Mouse (Mus musculus) ES-E14 (cell line): ENCODE measurements around the gene Npc2. TPM values are rescaled to one million over a fixed set of nuclear protein-coding genes. Genes with fewer than 3 reads are reported as not detected.

ENCODE experiments used
- DNase-seq: peaks from one replicate; pipeline ENCODE4 v3.0.0-alpha.2; 2013; ENCODE audit warnings: low read depth, low spot score
- H3K27ac ChIP-seq: 2 replicates; pipeline ENCODE4 v1.5.1; 2012; ENCODE audit warnings: low read depth, mild to moderate bottlenecking, low read length, moderate library complexity, mixed read lengths; ENCODE audit not compliant: poor library complexity, insufficient read depth, severe bottlenecking
- H3K36me3 ChIP-seq: 2 replicates; pipeline ENCODE4 v1.6.1; 2012; ENCODE audit warnings: mild to moderate bottlenecking, low read length, moderate library complexity, mixed read lengths; ENCODE audit not compliant: control insufficient read depth, poor library complexity, insufficient read depth, severe bottlenecking
- H3K4me1 ChIP-seq, 2 experiments: fragments of 150-350 bp in 1 of 2; sonication (generic) in 1 of 2; 2 replicates each; pipeline ENCODE4 v1.6.1; 2012; ENCODE audit warnings: low read length in 2 of 2, mild to moderate bottlenecking in 1 of 2, mixed read lengths in 1 of 2; ENCODE audit not compliant: control insufficient read depth in 2 of 2, insufficient read depth in 2 of 2, poor library complexity in 1 of 2
- H3K4me3 ChIP-seq, 2 experiments: fragments of 150-350 bp in 1 of 2; sonication (generic) in 1 of 2; 2 replicates each; pipeline ENCODE4 v1.5.1; 2012; ENCODE audit warnings: low read length in 2 of 2, low read depth in 1 of 2, mild to moderate bottlenecking in 1 of 2, mixed read lengths in 1 of 2; ENCODE audit not compliant: insufficient read depth in 1 of 2, poor library complexity in 1 of 2, severe bottlenecking in 1 of 2
- H3K9ac ChIP-seq: 2 replicates; pipeline ENCODE4 v1.6.1; 2012; ENCODE audit warnings: low read depth, mild to moderate bottlenecking, low read length, mixed read lengths; ENCODE audit not compliant: poor library complexity, insufficient read depth, severe bottlenecking
- H3K9me3 ChIP-seq: fragments of 150-350 bp; sonication (generic); 2 replicates; pipeline ENCODE4 v1.6.1; 2012; ENCODE audit warnings: low read depth, mild to moderate bottlenecking, low read length; ENCODE audit not compliant: control insufficient read depth, insufficient read depth
- CHD2 ChIP-seq: IDR thresholded peaks from 2 replicates; pipeline ENCODE4 v1.6.1; 2014; ENCODE audit warnings: mild to moderate bottlenecking, low read depth, low read length, inconsistent platforms
- HCFC1 ChIP-seq: IDR thresholded peaks from 2 replicates; pipeline ENCODE4 v1.6.1; 2012; ENCODE audit warnings: low read length, inconsistent platforms, borderline replicate concordance; ENCODE audit not compliant: insufficient read depth
- MAFK ChIP-seq: IDR thresholded peaks from 2 replicates; pipeline ENCODE4 v1.6.1; 2014; ENCODE audit warnings: mild to moderate bottlenecking, low read depth, low read length, inconsistent platforms; ENCODE audit not compliant: insufficient read depth
- ZC3H11A ChIP-seq: IDR thresholded peaks from 2 replicates; pipeline ENCODE4 v1.6.1; 2012; ENCODE audit warnings: low read depth, mild to moderate bottlenecking, inconsistent platforms, low read length, borderline replicate concordance
- ZNF384 ChIP-seq: IDR thresholded peaks from 2 replicates; pipeline ENCODE4 v1.6.1; 2012; ENCODE audit warnings: low read depth, low read length, inconsistent platforms
- in situ Hi-C, 2 experiments: fragments of 600-800 bp; cut with MboI; formaldehyde crosslinking; loops; one replicate each; pipeline ENCODE4 v1.15.1; 2025; ENCODE audit warnings: low sequenced_read_pairs in 2 of 2, inconsistent platforms in 1 of 2; ENCODE audit not compliant: unreplicated experiment in 2 of 2
- total RNA-seq: library from RNA; depleted of rRNA; stranded (reverse); fragments of 300-350 nt; gene quantifications from 2 replicates; pipeline ENCODE4 v1.2.3, GENCODE M21; 2012

Npc2 gene
- total RNA-seq, 1 experiment = 84.5 TPM

DNA sequence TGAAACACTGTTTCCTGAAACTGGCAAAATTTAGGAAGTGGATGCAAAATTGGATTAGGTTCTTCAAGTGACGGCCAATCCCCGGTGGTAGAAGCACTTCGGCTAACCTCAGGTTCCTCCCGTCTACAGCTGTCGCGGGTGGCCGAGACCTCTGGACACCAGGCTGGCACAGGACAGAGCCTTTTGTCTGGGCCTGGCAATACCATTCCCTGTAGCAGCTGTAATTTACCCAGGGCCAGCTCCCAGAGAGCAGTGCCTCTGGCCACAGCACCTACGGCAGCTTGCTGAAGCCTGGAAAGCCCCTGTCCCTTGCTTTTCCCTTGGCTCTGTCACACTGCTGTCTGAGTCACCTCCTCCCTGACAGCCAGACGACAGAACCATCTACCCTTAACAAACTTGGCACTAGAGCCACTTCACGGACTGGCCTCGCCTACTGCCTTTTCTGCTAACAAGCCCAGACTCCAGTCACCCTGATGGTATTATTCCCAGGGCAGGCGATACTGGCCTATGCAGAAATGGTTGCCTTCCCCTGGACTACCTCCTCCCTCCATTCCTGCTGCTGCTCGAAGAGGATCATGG is 28.7 kb upstream of the Npc2 start:
- in situ Hi-C loops = no loop called here
- no peaks in the 10 kb centered on the region for H3K9me3 ChIP-seq
- H3K36me3 ChIP-seq = no peaks in the 10 kb centered on the region
- H3K4me1 ChIP-seq = peaks cover 0 to 5% of the 10 kb centered on the region in 2 experiments; a peak in 2 of 4 replicates
- H3K27ac ChIP-seq = no peak overlapping the region
- DNase-seq = no peak
- no peak for TF ChIP-seq MAFK
- TF ChIP-seq HCFC1 = no peak
- no peak for TF ChIP-seq CHD2
- no peak for TF ChIP-seq ZC3H11A
- TF ChIP-seq ZNF384 = no peak
- H3K9ac ChIP-seq = no peak overlapping the region
- H3K4me3 ChIP-seq = no peak overlapping the region

DNA sequence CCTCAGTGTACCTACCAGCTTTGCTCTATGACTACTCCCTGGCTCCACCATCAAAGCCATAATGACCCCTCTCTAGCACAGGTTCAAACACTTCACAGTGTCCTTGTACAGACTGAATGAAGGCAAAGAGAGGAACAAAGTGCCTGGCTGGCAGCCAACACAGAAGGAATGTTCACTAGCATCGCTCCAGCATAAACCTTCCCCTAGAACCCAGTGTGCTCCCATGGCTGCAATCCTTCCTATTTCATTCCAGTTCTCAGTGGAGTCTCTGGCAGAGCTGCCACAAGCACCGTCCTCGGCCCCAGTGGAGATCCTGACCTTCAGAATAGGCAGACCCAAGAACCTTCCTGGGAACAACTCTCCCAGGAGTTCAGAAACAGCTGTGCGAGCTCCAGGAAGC is 27.5 kb upstream of the Npc2 start:
- no peak for DNase-seq
- no peak overlapping the region for H3K27ac ChIP-seq
- H3K36me3 ChIP-seq = no peaks in the 10 kb centered on the region
- in situ Hi-C loops = no loop called here
- no peak overlapping the region for H3K4me3 ChIP-seq
- H3K4me1 ChIP-seq = peaks cover 0 to 2% of the 10 kb centered on the region in 2 experiments; a peak in 1 of 4 replicates
- no peaks in the 10 kb centered on the region for H3K9me3 ChIP-seq
- no peak for TF ChIP-seq ZNF384
- TF ChIP-seq CHD2 = no peak
- H3K9ac ChIP-seq = no peak overlapping the region

DNA sequence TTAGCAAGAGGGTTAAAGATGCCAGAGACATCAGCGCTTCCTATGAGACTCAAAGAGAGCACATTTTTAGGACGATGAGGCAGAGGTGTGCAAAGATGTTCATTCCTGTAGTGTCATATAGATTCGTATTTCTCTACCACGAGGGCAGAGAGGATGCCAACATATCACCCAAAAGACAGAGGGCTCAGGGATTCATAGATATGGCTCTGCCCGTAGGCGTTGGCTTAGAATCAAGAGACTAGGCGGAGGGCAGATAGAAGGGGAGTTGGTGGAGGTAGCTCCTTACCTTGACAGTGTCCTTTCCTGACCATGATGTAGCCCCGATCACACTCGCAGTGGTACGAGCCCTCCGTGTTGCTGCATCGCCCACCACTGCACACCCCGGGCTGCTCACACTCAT is 26.1 kb upstream of the Npc2 start:
- in situ Hi-C loops = no loop called here
- Histone ChIP-seq H3K9me3 (no peaks in the 10 kb centered on the region), H3K9ac (no peak overlapping the region), H3K36me3 (no peaks in the 10 kb centered on the region), H3K4me1 (no peaks in the 10 kb centered on the region), H3K4me3 (no peak overlapping the region), H3K27ac (no peak overlapping the region)
- no peak for DNase-seq
- TF ChIP-seq ZNF384 (no peak), HCFC1 (no peak), ZC3H11A (no peak), MAFK (no peak), CHD2 (no peak)

DNA sequence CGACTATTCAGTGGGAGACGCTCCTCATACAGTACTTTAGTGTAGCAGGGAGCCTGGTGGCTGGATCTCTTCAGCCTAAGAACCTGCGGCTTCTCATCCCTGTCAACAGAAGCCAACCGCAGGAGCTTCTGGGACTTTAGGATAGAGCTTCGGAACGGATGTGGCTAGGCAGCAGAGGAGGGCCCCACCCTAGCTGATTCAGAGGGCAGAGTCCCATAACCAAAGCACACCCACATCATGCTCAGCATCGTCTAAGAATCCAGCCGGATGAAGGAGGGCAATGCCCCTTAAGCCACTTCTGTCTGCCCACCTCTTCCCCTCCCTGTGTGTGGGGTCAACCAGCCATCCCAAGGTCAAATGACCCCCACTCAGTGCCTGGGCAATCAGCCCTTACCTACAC is 21.7 kb upstream of the Npc2 start:
- Histone ChIP-seq H3K36me3 (no peaks in the 10 kb centered on the region), H3K4me3 (no peak overlapping the region), H3K9me3 (no peaks in the 10 kb centered on the region), H3K9ac (no peak overlapping the region), H3K4me1 (no peaks in the 10 kb centered on the region), H3K27ac (no peak overlapping the region)
- in situ Hi-C loops = no loop called here
- no peak for DNase-seq
- no peak for TF ChIP-seq ZC3H11A
- no peak for TF ChIP-seq CHD2
- TF ChIP-seq MAFK = no peak
- TF ChIP-seq ZNF384 = no peak
- no peak for TF ChIP-seq HCFC1

DNA sequence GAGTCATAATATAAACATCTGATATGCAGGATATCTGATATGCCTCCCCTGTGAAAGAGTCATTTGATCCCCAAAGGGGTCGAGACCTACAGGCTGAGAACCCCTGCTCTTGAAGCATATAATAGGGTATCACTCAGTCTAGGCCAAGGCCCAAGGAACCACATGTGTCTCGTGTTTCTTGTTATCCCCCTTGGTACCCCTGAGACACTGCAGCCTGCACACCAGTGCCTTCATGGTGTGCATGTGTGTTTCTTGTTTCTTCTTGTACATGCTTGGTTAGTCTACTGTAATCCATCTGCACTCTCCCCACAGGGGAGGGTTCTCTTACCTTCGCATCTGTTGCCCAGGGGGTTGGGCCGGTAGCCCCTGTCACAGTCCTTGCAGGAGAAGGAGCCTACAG is 19.7 kb upstream of the Npc2 start:
- no peaks in the 10 kb centered on the region for H3K9me3 ChIP-seq
- H3K27ac ChIP-seq = no peak overlapping the region
- TF ChIP-seq CHD2 = no peak
- no peak for DNase-seq
- in situ Hi-C loops = no loop called here
- H3K9ac ChIP-seq = no peak overlapping the region
- no peak overlapping the region for H3K4me3 ChIP-seq
- no peaks in the 10 kb centered on the region for H3K36me3 ChIP-seq
- H3K4me1 ChIP-seq = no peaks in the 10 kb centered on the region
